Mouse (Mus musculus) small intestine, adult 2 months (tissue): Measurements from ENCODE around the gene Blnk. TPM values are rescaled to one million over a fixed set of nuclear protein-coding genes. Genes with fewer than 3 reads are reported as not detected.

ENCODE experiments used
- H3K27ac ChIP-seq: fragments of 200-500 bp; 2 replicates; pipeline ENCODE4 v1.5.1; 2012; ENCODE audit warnings: low read depth, low read length, control low read depth, inconsistent platforms; ENCODE audit not compliant: insufficient read depth
- H3K27me3 ChIP-seq: fragments of 200-500 bp; 2 replicates; pipeline ENCODE4 v1.6.1; 2012; ENCODE audit warnings: mild to moderate bottlenecking, moderate library complexity, low read length, inconsistent platforms; ENCODE audit not compliant: control insufficient read depth, insufficient read depth
- H3K36me3 ChIP-seq: fragments of 200-500 bp; 2 replicates; pipeline ENCODE4 v1.6.1; 2012; ENCODE audit warnings: mild to moderate bottlenecking, low read length, control low read depth, inconsistent platforms; ENCODE audit not compliant: control insufficient read depth, insufficient read depth
- H3K4me1 ChIP-seq: fragments of 200-500 bp; 2 replicates; pipeline ENCODE4 v1.6.1; 2012; ENCODE audit warnings: low read length, inconsistent platforms, mixed read lengths; ENCODE audit not compliant: control insufficient read depth, insufficient read depth, insufficient read length
- H3K4me3 ChIP-seq: fragments of 200-500 bp; 2 replicates; pipeline ENCODE4 v1.5.1; 2012; ENCODE audit warnings: low read depth, mild to moderate bottlenecking, control low read depth, inconsistent platforms, low read length, moderate library complexity
- CTCF ChIP-seq: fragments of 200-500 bp; IDR thresholded peaks from 2 replicates; pipeline ENCODE4 v1.5.1; 2012; ENCODE audit warnings: low read depth, mild to moderate bottlenecking, control low read depth, inconsistent platforms, low read length, moderate library complexity, mixed read lengths; ENCODE audit not compliant: insufficient replicate concordance, insufficient read length; ENCODE audit errors: extremely low read depth
- POLR2A ChIP-seq: fragments of 200-500 bp; IDR thresholded peaks from 2 replicates; pipeline ENCODE4 v1.6.1; 2012; ENCODE audit warnings: low read depth, mild to moderate bottlenecking, control low read depth, inconsistent platforms, low read length, moderate library complexity
- WGBS: fragments of 180-500 bp; shearing (Covaris S2); methylation state at CpG from one replicate; pipeline ENCODE4 v1.1.7; 2018; 5-methylcytosine and 5-hydroxymethylcytosine counted together
- polyA plus RNA-seq: library from polyadenylated mRNA; depleted of rRNA; stranded (reverse); fragments of >200 nt; gene quantifications from 2 replicates; pipeline ENCODE4 v1.2.3, GENCODE M21; 2012

The Blnk gene
- polyA plus RNA-seq, 1 experiment = 9.5 TPM

- Histone ChIP-seq H3K27ac (no peak overlapping the region), H3K36me3 (no peaks in the 10 kb centered on the region), H3K4me1 (no peaks in the 10 kb centered on the region), H3K4me3 (no peak overlapping the region), H3K27me3 (no peaks in the 10 kb centered on the region; the same call in 1 of the 2 replicates)
- TF ChIP-seq CTCF (no peak), POLR2A (no peak)
- 87% methylated on average over 9 of the region's 9 CpGs for WGBS
Observed at GRCm38 (mm10) chr19:41027601-41028000, 33.3 kb upstream of the Blnk start.

- Histone ChIP-seq H3K27me3 (no peaks in the 10 kb centered on the region), H3K27ac (no peak overlapping the region), H3K36me3 (no peaks in the 10 kb centered on the region), H3K4me1 (no peaks in the 10 kb centered on the region), H3K4me3 (no peak overlapping the region)
- TF ChIP-seq POLR2A (no peak), CTCF (no peak)
- WGBS = 80% methylated on average over 5 of the region's 5 CpGs
Observed at GRCm38 (mm10) chr19:41027024-41027423, 32.7 kb upstream of the Blnk start.

- Histone ChIP-seq H3K4me3 (no peak overlapping the region), H3K4me1 (peaks cover 2% of the 10 kb centered on the region; the same call in 1 of the 2 replicates), H3K36me3 (no peaks in the 10 kb centered on the region), H3K27ac (no peak overlapping the region), H3K27me3 (no peaks in the 10 kb centered on the region)
- WGBS = 81% methylated on average over 8 of the region's 8 CpGs
- TF ChIP-seq CTCF = no peak
- no peak for TF ChIP-seq POLR2A
Observed at GRCm38 (mm10) chr19:41026551-41026950, 32.2 kb upstream of the Blnk start.

GRCm38 (mm10) chr19:41022244-41022643 lies 27.9 kb upstream of the Blnk start:
- TF ChIP-seq CTCF (no peak), POLR2A (no peak)
- Histone ChIP-seq H3K36me3 (no peaks in the 10 kb centered on the region), H3K27me3 (no peaks in the 10 kb centered on the region), H3K4me1 (peaks cover 8% of the 10 kb centered on the region; the same call in 1 of the 2 replicates), H3K4me3 (no peak overlapping the region), H3K27ac (no peak overlapping the region)
- WGBS = 18% methylated on average over 4 of the region's 4 CpGs

GRCm38 (mm10) chr19:41020537-41020936 lies 26.2 kb upstream of the Blnk start:
- no peak overlapping the region for H3K4me3 ChIP-seq
- TF ChIP-seq CTCF (no peak), POLR2A (no peak)
- H3K27ac ChIP-seq = no peak overlapping the region
- peaks cover 11% of the 10 kb centered on the region for H3K4me1 ChIP-seq
- WGBS = 27% methylated on average over 3 of the region's 3 CpGs
- H3K27me3 ChIP-seq = no peaks in the 10 kb centered on the region
- H3K36me3 ChIP-seq = no peaks in the 10 kb centered on the region

GRCm38 (mm10) chr19:41019164-41019675 lies 24.9 kb upstream of the Blnk start:
- no peaks in the 10 kb centered on the region for H3K27me3 ChIP-seq
- WGBS = 44% methylated on average over 5 of the region's 5 CpGs
- peaks cover 11% of the 10 kb centered on the region for H3K4me1 ChIP-seq
- H3K4me3 ChIP-seq = no peak overlapping the region
- no peak overlapping the region for H3K27ac ChIP-seq
- H3K36me3 ChIP-seq = no peaks in the 10 kb centered on the region
- TF ChIP-seq CTCF (no peak), POLR2A (no peak)

GRCm38 (mm10) chr19:41015951-41016716 lies 21.8 kb upstream of the Blnk start:
- no peak for TF ChIP-seq POLR2A
- TF ChIP-seq CTCF = peak; percentile 54; the same call in 1 of the 2 replicates
- Histone ChIP-seq H3K27me3 (no peaks in the 10 kb centered on the region), H3K27ac (no peak overlapping the region), H3K4me1 (peaks cover 19% of the 10 kb centered on the region), H3K36me3 (no peaks in the 10 kb centered on the region), H3K4me3 (peak overlapping the region; percentile 54)
- 8% methylated on average over 14 of the region's 14 CpGs for WGBS
